Mouse (Mus musculus): Measurements from ENCODE around the gene Gm10309. TPM values are rescaled to one million over a fixed set of nuclear protein-coding genes. Genes with fewer than 3 reads are reported as not detected.

Gene Gm10309
- polyA plus RNA-seq, 1 experiment from 2014 or later, result 0.40 TPM

GRCm38 (mm10) chr17:86529003-86529402, 24.0 kb upstream of the Gm10309 start:
- ATAC-seq (ENCODE audit: low FRiP score), result no peak
- 91% methylated on average over 10 of the region's 10 CpGs for whole genome bisulfite sequencing
- Histone ChIP-seq H3K36me3 (replicated peaks) (no peaks in the 10 kb centered on the region), H3K9me3 (no peaks in the 10 kb centered on the region), H3K9ac (no peak overlapping the region), H3K4me3 (replicated peaks) (no peak overlapping the region), H3K4me1 (peaks cover 6% of the 10 kb centered on the region; the same call in 1 of the 2 replicates), H3K4me2 (no peak overlapping the region), H3K27ac (no peak overlapping the region), H3K27me3 (no peaks in the 10 kb centered on the region)

GRCm38 (mm10) chr17:86527298-86527697, 22.3 kb upstream of the Gm10309 start:
- Histone ChIP-seq H3K9ac (no peak overlapping the region), H3K4me3 (replicated peaks) (no peak overlapping the region), H3K36me3 (replicated peaks) (no peaks in the 10 kb centered on the region), H3K27me3 (no peaks in the 10 kb centered on the region), H3K27ac (no peak overlapping the region), H3K4me1 (0 out of 2 replicates have a peak, but pooled peaks cover under 1% of the 10 kb centered on the region), H3K9me3 (no peaks in the 10 kb centered on the region), H3K4me2 (no peak overlapping the region)
- no peak for ATAC-seq (ENCODE audit: low FRiP score)
- WGBS, result 94% methylated on average over 5 of the region's 5 CpGs

- Histone ChIP-seq H3K4me3 (replicated peaks) (no peak overlapping the region), H3K9ac (no peak overlapping the region), H3K27ac (no peak overlapping the region), H3K9me3 (no peaks in the 10 kb centered on the region), H3K4me1 (no peaks in the 10 kb centered on the region), H3K27me3 (no peaks in the 10 kb centered on the region), H3K4me2 (no peak overlapping the region), H3K36me3 (replicated peaks) (no peaks in the 10 kb centered on the region)
- 89% methylated on average over 7 of the region's 7 CpGs for WGBS
- no peak for ATAC-seq (ENCODE audit: low FRiP score)
Observed at GRCm38 (mm10) chr17:86526016-86526415, 21.0 kb upstream of the Gm10309 start.

- 95% methylated on average over 2 of the region's 2 CpGs for WGBS
- H3K4me1 ChIP-seq, result no peaks in the 10 kb centered on the region
- no peaks in the 10 kb centered on the region for H3K27me3 ChIP-seq
- H3K36me3 ChIP-seq (replicated peaks), result no peaks in the 10 kb centered on the region
- ATAC-seq (ENCODE audit: low FRiP score), result no peak
- no peaks in the 10 kb centered on the region for H3K9me3 ChIP-seq
- no peak overlapping the region for H3K4me3 ChIP-seq (replicated peaks)
- H3K4me2 ChIP-seq, result no peak overlapping the region
- no peak overlapping the region for H3K27ac ChIP-seq
- H3K9ac ChIP-seq, result no peak overlapping the region
Observed at GRCm38 (mm10) chr17:86525075-86525474, 20.0 kb upstream of the Gm10309 start.

- no peak overlapping the region for H3K9ac ChIP-seq
- WGBS, result 93% methylated on average over 10 of the region's 10 CpGs
- no peaks in the 10 kb centered on the region for H3K36me3 ChIP-seq (replicated peaks)
- H3K4me2 ChIP-seq, result no peak overlapping the region
- ATAC-seq (ENCODE audit: low FRiP score), result no peak
- H3K4me3 ChIP-seq (replicated peaks), result no peak overlapping the region
- no peaks in the 10 kb centered on the region for H3K9me3 ChIP-seq
- H3K27ac ChIP-seq, result no peak overlapping the region
- H3K4me1 ChIP-seq, result no peaks in the 10 kb centered on the region
- H3K27me3 ChIP-seq, result no peaks in the 10 kb centered on the region
Observed at GRCm38 (mm10) chr17:86523843-86524242, 18.8 kb upstream of the Gm10309 start.

- Histone ChIP-seq H3K4me1 (no peaks in the 10 kb centered on the region), H3K4me2 (no peak overlapping the region)
Observed at GRCm38 (mm10) chr17:86523374-86523773, 18.3 kb upstream of the Gm10309 start.

GRCm38 (mm10) chr17:86522649-86523048, 17.6 kb upstream of the Gm10309 start:
- Histone ChIP-seq H3K9me3 (no peaks in the 10 kb centered on the region), H3K9ac (no peak overlapping the region), H3K4me1 (no peaks in the 10 kb centered on the region), H3K27ac (no peak overlapping the region), H3K4me2 (no peak overlapping the region), H3K4me3 (replicated peaks) (no peak overlapping the region), H3K27me3 (no peaks in the 10 kb centered on the region), H3K36me3 (replicated peaks) (no peaks in the 10 kb centered on the region)
- WGBS, result 91% methylated on average over 5 of the region's 5 CpGs
- no peak for ATAC-seq (ENCODE audit: low FRiP score)

More at GRCm38 (mm10) chr17:86523374-86523773, 18.3 kb upstream of the Gm10309 start:
- Histone ChIP-seq H3K27ac (no peak overlapping the region), H3K9ac (no peak overlapping the region), H3K9me3 (no peaks in the 10 kb centered on the region), H3K4me3 (replicated peaks) (no peak overlapping the region), H3K27me3 (no peaks in the 10 kb centered on the region), H3K36me3 (replicated peaks) (no peaks in the 10 kb centered on the region)
- ATAC-seq (ENCODE audit: low FRiP score), result no peak
- 80% methylated on average over 3 of the region's 3 CpGs for WGBS

- Histone ChIP-seq H3K9ac (no peak overlapping the region), H3K36me3 (replicated peaks) (no peaks in the 10 kb centered on the region), H3K4me2 (no peak overlapping the region), H3K9me3 (no peaks in the 10 kb centered on the region), H3K27me3 (no peaks in the 10 kb centered on the region), H3K4me1 (no peaks in the 10 kb centered on the region), H3K4me3 (replicated peaks) (no peak overlapping the region), H3K27ac (no peak overlapping the region)
- 92% methylated on average over 11 of the region's 11 CpGs for WGBS
- ATAC-seq (ENCODE audit: low FRiP score), result no peak
Observed at GRCm38 (mm10) chr17:86521252-86521651, 16.2 kb upstream of the Gm10309 start.

GRCm38 (mm10) chr17:86518604-86519003, 13.6 kb upstream of the Gm10309 start:
- Histone ChIP-seq H3K9me3 (no peaks in the 10 kb centered on the region), H3K4me2 (no peak overlapping the region), H3K27ac (no peak overlapping the region), H3K9ac (no peak overlapping the region), H3K36me3 (replicated peaks) (no peaks in the 10 kb centered on the region), H3K4me3 (replicated peaks) (no peak overlapping the region), H3K4me1 (no peaks in the 10 kb centered on the region), H3K27me3 (no peaks in the 10 kb centered on the region)
- WGBS, result 89% methylated on average over 7 of the region's 7 CpGs
- no peak for ATAC-seq (ENCODE audit: low FRiP score)

- no peaks in the 10 kb centered on the region for H3K36me3 ChIP-seq (replicated peaks)
- H3K27me3 ChIP-seq, result no peaks in the 10 kb centered on the region
- no peak overlapping the region for H3K4me3 ChIP-seq (replicated peaks)
- H3K9me3 ChIP-seq, result no peaks in the 10 kb centered on the region
- no peak overlapping the region for H3K27ac ChIP-seq
- ATAC-seq (ENCODE audit: low FRiP score), result no peak
- H3K4me2 ChIP-seq, result no peak overlapping the region
- no peaks in the 10 kb centered on the region for H3K4me1 ChIP-seq
- no peak overlapping the region for H3K9ac ChIP-seq
- 92% methylated on average over 5 of the region's 5 CpGs for WGBS
Observed at GRCm38 (mm10) chr17:86516630-86517029, 11.6 kb upstream of the Gm10309 start.

GRCm38 (mm10) chr17:86514974-86515620, 10.1 kb upstream of the Gm10309 start:
- ATAC-seq (ENCODE audit: low FRiP score), result no peak
- Histone ChIP-seq H3K4me3 (replicated peaks) (no peak overlapping the region), H3K4me2 (no peak overlapping the region), H3K36me3 (replicated peaks) (no peaks in the 10 kb centered on the region), H3K27ac (no peak overlapping the region), H3K27me3 (no peaks in the 10 kb centered on the region), H3K4me1 (no peaks in the 10 kb centered on the region), H3K9ac (no peak overlapping the region), H3K9me3 (no peaks in the 10 kb centered on the region)
- 88% methylated on average over 13 of the region's 13 CpGs for WGBS

GRCm38 (mm10) chr17:86509871-86510270, 4.8 kb upstream of the Gm10309 start:
- H3K4me1 ChIP-seq, result no peaks in the 10 kb centered on the region; the same call in 1 of the 2 replicates
- H3K27ac ChIP-seq, result no peak overlapping the region
- H3K9me3 ChIP-seq, result no peaks in the 10 kb centered on the region
- WGBS, result 86% methylated on average over 5 of the region's 5 CpGs
- no peak overlapping the region for H3K4me3 ChIP-seq (replicated peaks)
- no peak overlapping the region for H3K4me2 ChIP-seq
- ATAC-seq (ENCODE audit: low FRiP score), result no peak
- H3K9ac ChIP-seq, result no peak overlapping the region
- H3K36me3 ChIP-seq (replicated peaks), result no peaks in the 10 kb centered on the region
- no peaks in the 10 kb centered on the region for H3K27me3 ChIP-seq

GRCm38 (mm10) chr17:86508212-86508490, 3.1 kb upstream of the Gm10309 start:
- no peak for ATAC-seq (ENCODE audit: low FRiP score)
- Histone ChIP-seq H3K9ac (no peak overlapping the region), H3K27ac (no peak overlapping the region), H3K36me3 (replicated peaks) (no peaks in the 10 kb centered on the region), H3K4me2 (no peak overlapping the region), H3K9me3 (no peaks in the 10 kb centered on the region), H3K27me3 (no peaks in the 10 kb centered on the region), H3K4me1 (no peaks in the 10 kb centered on the region; the same call in 1 of the 2 replicates), H3K4me3 (replicated peaks) (no peak overlapping the region)
- 94% methylated on average over 3 of the region's 3 CpGs for WGBS
